Mouse (Mus musculus) intestine, embryonic 16.5 days (tissue): ENCODE data around the gene Rps24. TPM values are rescaled to one million over a fixed set of nuclear protein-coding genes. Genes with fewer than 3 reads are reported as not detected.

Experiments used
- ATAC-seq: fragments of 200-750 bp; cut with Nextera tagmentation; 2 replicates; pipeline ENCODE4 v1.8.0; 2017; ENCODE audit warnings: moderate TSS enrichment, moderate library complexity
- H3K27ac ChIP-seq: fragments of 300-500 bp; sonication (generic); 2 replicates; pipeline ENCODE4 v1.5.1; 2014; ENCODE audit warnings: mild to moderate bottlenecking, low read length
- H3K27me3 ChIP-seq: fragments of 300-500 bp; sonication (generic); replicated peaks from 2 replicates; pipeline ENCODE4 v1.6.1; 2014; ENCODE audit warnings: low read length, control low read depth, mixed read lengths; ENCODE audit not compliant: control insufficient read depth, insufficient read depth
- H3K36me3 ChIP-seq: fragments of 300-500 bp; sonication (generic); 2 replicates; pipeline ENCODE4 v1.6.1; 2014; ENCODE audit warnings: low read length, control low read depth; ENCODE audit not compliant: control insufficient read depth, insufficient read depth
- H3K4me1 ChIP-seq: fragments of 300-500 bp; sonication (generic); 2 replicates; pipeline ENCODE4 v1.6.1; 2014; ENCODE audit warnings: low read length, control low read depth, mixed read lengths; ENCODE audit not compliant: control insufficient read depth, insufficient read depth
- H3K4me2 ChIP-seq: fragments of 300-500 bp; sonication (generic); 2 replicates; pipeline ENCODE4 v1.6.1; 2014; ENCODE audit warnings: low read depth, low read length, control low read depth
- H3K4me3 ChIP-seq: fragments of 300-500 bp; sonication (generic); 2 replicates; pipeline ENCODE4 v1.5.1; 2014; ENCODE audit warnings: mild to moderate bottlenecking, low read length
- H3K9ac ChIP-seq: fragments of 300-500 bp; sonication (generic); 2 replicates; pipeline ENCODE4 v1.6.1; 2014; ENCODE audit warnings: low read depth, low read length
- H3K9me3 ChIP-seq: fragments of 300-500 bp; sonication (generic); 2 replicates; pipeline ENCODE4 v1.6.1; 2016; ENCODE audit warnings: low read length, control low read depth; ENCODE audit not compliant: control insufficient read depth
- WGBS: fragments of 180-500 bp; shearing (Covaris S2); extraction: QIAGEN DNeasy Blood & Tissue Kit; methylation state at CpG from one replicate; pipeline ENCODE4 v1.1.7; 2014; 5-methylcytosine and 5-hydroxymethylcytosine counted together
- polyA plus RNA-seq: library from polyadenylated mRNA; unstranded; fragments of >200 nt; fragmentation: Nextera tagmentation; extraction: Ambion mirVana; gene quantifications from 2 replicates; pipeline ENCODE4 v1.2.1, GENCODE M21; 2015

Rps24 gene
- polyA plus RNA-seq, 1 experiment from 2014 or later = 745 TPM

DNA sequence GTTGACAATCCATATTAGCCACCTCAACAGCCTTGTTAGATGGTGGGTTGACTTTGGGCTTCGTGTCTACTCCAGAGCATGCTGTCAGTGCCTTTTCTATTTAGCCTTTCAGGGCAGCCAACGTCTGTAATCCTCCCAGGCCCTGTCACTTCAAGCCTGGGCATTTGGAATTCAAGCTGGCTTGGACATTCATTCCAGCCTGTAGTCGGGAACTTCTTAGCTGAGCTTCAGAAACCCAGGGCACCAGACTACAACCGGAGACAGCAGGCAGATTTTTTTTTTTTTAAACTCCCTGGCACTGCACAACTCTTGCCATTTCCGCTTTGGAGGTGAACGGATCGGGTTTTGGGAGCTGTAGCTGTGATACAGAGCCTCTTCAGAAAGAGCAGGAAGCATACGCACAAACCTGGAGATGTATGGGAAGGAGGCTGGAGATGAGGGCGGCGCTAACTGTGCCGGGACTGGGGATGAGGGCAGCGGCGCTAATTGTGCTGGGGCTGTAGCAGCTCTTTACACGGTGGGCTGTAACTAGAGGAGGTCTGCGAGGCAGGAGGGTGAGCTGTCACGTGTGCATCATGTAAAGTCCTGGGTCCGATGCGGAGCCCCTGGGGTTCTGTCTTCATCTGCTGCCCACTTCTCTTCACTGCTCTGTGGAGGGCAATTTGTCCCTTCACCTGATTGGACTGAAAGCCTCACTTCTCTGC, 21.3 kb downstream of the Rps24 start:
- ATAC-seq = no peak
- 22% methylated on average over 18 of the region's 18 CpGs for WGBS

DNA sequence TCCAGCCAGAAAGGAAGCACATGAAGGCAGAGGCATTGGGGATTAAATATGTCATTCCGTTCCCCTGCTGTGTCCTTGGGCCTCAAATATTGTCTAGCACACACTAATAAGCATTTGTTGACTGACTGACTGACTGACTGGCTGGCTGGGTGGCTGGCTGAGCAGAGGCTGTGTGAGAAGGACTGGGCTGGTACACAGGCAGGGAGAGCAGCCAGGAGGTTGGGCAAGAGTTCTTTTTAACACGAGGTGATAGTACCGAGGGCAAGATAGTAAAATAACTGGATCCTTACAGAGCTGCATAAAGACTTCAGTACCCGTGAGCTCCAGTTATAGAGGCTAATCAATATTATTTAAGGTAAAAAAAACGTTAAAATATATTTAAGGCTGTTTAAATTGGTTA, 22.6 kb downstream of the Rps24 start:
- 60% methylated on average over 5 of the region's 5 CpGs for WGBS
- H3K27me3 ChIP-seq = no peaks in the 10 kb centered on the region
- H3K9ac ChIP-seq = no peak overlapping the region
- no peak for ATAC-seq
- peaks cover 12% of the 10 kb centered on the region for H3K4me1 ChIP-seq
- H3K27ac ChIP-seq = no peak overlapping the region
- no peaks in the 10 kb centered on the region for H3K9me3 ChIP-seq
- no peak overlapping the region for H3K4me2 ChIP-seq
- H3K36me3 ChIP-seq = no peaks in the 10 kb centered on the region
- H3K4me3 ChIP-seq = no peak overlapping the region

More for the DNA sequence above, 21.3 kb downstream of the Rps24 start:
- H3K4me1 ChIP-seq = peaks cover 12% of the 10 kb centered on the region
- H3K9ac ChIP-seq = peak overlapping the region; percentile 20
- H3K4me3 ChIP-seq = no peak overlapping the region
- H3K9me3 ChIP-seq = no peaks in the 10 kb centered on the region
- H3K27ac ChIP-seq = no peak overlapping the region
- no peaks in the 10 kb centered on the region for H3K36me3 ChIP-seq
- H3K4me2 ChIP-seq = no peak overlapping the region; the same call in 1 of the 2 replicates
- H3K27me3 ChIP-seq = no peaks in the 10 kb centered on the region

- Histone ChIP-seq H3K9me3 (no peaks in the 10 kb centered on the region), H3K4me1 (peaks cover 12% of the 10 kb centered on the region), H3K4me2 (no peak overlapping the region), H3K27me3 (no peaks in the 10 kb centered on the region), H3K36me3 (no peaks in the 10 kb centered on the region), H3K27ac (no peak overlapping the region), H3K4me3 (no peak overlapping the region), H3K9ac (no peak overlapping the region)
- 93% methylated on average over 1 of the region's 1 CpGs for WGBS
- ATAC-seq = no peak
These were observed 23.3 kb downstream of the Rps24 start for GRCm38 (mm10) chr14:24510218-24510617.

- ATAC-seq = no peak
- no peaks in the 10 kb centered on the region for H3K36me3 ChIP-seq
- H3K4me3 ChIP-seq = no peak overlapping the region
- no peaks in the 10 kb centered on the region for H3K27me3 ChIP-seq
- H3K4me1 ChIP-seq = peaks cover 12% of the 10 kb centered on the region
- no peak overlapping the region for H3K27ac ChIP-seq
- H3K9me3 ChIP-seq = no peaks in the 10 kb centered on the region
- H3K4me2 ChIP-seq = no peak overlapping the region
- no peak overlapping the region for H3K9ac ChIP-seq
- 85% methylated on average over 2 of the region's 2 CpGs for WGBS
These were observed 23.8 kb downstream of the Rps24 start for GRCm38 (mm10) chr14:24510679-24511078.

- 80% methylated on average over 6 of the region's 6 CpGs for WGBS
These were observed 25.7 kb downstream of the Rps24 start for GRCm38 (mm10) chr14:24512527-24513161.

DNA sequence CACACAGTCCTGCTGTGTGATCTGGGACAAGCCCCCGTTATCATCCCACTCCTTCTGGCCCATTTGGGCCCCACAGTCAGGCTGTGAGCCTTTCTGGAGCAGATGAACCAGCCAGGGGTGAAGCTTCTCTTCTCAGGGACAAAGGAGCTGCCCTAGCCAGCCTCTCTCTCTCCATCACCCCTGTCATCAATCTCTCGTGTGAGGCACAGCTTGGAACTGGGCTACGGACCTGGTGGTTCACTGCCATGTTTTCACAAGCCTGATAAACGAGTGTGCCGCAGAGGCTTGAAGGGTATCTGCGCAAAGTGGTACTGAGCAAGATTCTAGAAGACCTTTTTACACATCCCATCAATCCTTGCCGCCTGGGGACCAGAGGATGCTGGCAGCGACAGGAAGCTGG, 34.7 kb downstream of the Rps24 start:
- Histone ChIP-seq H3K36me3 (no peaks in the 10 kb centered on the region), H3K9me3 (no peaks in the 10 kb centered on the region), H3K4me3 (no peak overlapping the region), H3K9ac (no peak overlapping the region), H3K27ac (no peak overlapping the region), H3K27me3 (no peaks in the 10 kb centered on the region), H3K4me1 (no peaks in the 10 kb centered on the region), H3K4me2 (no peak overlapping the region)
- ATAC-seq = no peak
- WGBS = 59% methylated on average over 8 of the region's 8 CpGs

More at GRCm38 (mm10) chr14:24512527-24513161, 25.7 kb downstream of the Rps24 start:
- Histone ChIP-seq H3K4me3 (no peak overlapping the region), H3K9me3 (no peaks in the 10 kb centered on the region), H3K27me3 (no peaks in the 10 kb centered on the region), H3K36me3 (no peaks in the 10 kb centered on the region), H3K27ac (no peak overlapping the region), H3K4me2 (no peak overlapping the region), H3K4me1 (peaks cover 8% of the 10 kb centered on the region), H3K9ac (no peak overlapping the region)
- no peak for ATAC-seq

- WGBS = 53% methylated on average over 3 of the region's 3 CpGs
- no peaks in the 10 kb centered on the region for H3K36me3 ChIP-seq
- H3K27me3 ChIP-seq = no peaks in the 10 kb centered on the region
- no peaks in the 10 kb centered on the region for H3K9me3 ChIP-seq
- H3K9ac ChIP-seq = no peak overlapping the region
- H3K4me2 ChIP-seq = no peak overlapping the region
- no peak for ATAC-seq
- no peak overlapping the region for H3K27ac ChIP-seq
- H3K4me3 ChIP-seq = no peak overlapping the region
- peaks cover 7% of the 10 kb centered on the region for H3K4me1 ChIP-seq
These were observed 38.2 kb downstream of the Rps24 start for GRCm38 (mm10) chr14:24525137-24525536.

GRCm38 (mm10) chr14:24525677-24526415, 38.9 kb downstream of the Rps24 start:
- Histone ChIP-seq H3K4me3 (no peak overlapping the region), H3K9ac (no peak overlapping the region), H3K36me3 (no peaks in the 10 kb centered on the region), H3K27me3 (no peaks in the 10 kb centered on the region), H3K4me2 (no peak overlapping the region), H3K4me1 (peaks cover 15% of the 10 kb centered on the region), H3K9me3 (no peaks in the 10 kb centered on the region), H3K27ac (no peak overlapping the region)
- no peak for ATAC-seq
- 70% methylated on average over 10 of the region's 10 CpGs for WGBS

- Histone ChIP-seq H3K27ac (no peak overlapping the region), H3K9ac (no peak overlapping the region), H3K4me1 (peaks cover 15% of the 10 kb centered on the region), H3K27me3 (no peaks in the 10 kb centered on the region), H3K4me2 (no peak overlapping the region), H3K9me3 (no peaks in the 10 kb centered on the region), H3K36me3 (no peaks in the 10 kb centered on the region), H3K4me3 (no peak overlapping the region)
- no peak for ATAC-seq
- WGBS = 69% methylated on average over 10 of the region's 10 CpGs
These were observed 39.5 kb downstream of the Rps24 start for GRCm38 (mm10) chr14:24526440-24526839.
